Mouse (Mus musculus) induced T-regulatory cell, adult 2 months (primary cell): ENCODE results near the gene Col5a1.

ENCODE experiments used
- DNase-seq: peaks from one replicate; pipeline ENCODE4 v3.0.0-alpha.2; 2012; ENCODE audit warnings: low read depth

The Col5a1 gene

DNA sequence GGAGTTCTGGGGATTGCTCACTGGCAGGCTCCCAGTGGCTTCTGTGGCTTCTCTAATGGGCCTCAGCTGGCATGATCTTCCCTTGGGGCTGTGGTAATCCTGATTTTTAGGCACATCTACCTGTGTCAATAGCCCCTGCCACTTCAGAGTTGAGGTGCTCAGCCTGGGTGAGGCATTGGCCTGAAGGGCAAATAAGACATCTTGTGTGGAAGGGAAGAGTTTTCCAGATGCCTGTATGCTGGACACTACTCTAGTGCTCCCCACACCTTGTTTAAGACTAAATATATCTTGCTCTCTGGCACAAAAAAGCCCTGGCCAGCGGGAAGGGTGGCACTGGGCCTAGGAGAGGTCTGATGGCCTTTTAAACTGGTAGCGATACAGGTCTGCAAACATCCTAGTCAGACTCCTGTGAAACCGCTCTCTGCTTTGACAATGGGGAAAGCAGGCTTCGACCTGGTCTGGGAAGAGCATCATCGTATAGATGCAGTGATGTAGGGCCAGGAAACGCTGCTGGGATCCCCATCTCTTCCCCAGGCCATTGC is 33.2 kb downstream of the Col5a1 start:
- DNase-seq: no peak

DNA sequence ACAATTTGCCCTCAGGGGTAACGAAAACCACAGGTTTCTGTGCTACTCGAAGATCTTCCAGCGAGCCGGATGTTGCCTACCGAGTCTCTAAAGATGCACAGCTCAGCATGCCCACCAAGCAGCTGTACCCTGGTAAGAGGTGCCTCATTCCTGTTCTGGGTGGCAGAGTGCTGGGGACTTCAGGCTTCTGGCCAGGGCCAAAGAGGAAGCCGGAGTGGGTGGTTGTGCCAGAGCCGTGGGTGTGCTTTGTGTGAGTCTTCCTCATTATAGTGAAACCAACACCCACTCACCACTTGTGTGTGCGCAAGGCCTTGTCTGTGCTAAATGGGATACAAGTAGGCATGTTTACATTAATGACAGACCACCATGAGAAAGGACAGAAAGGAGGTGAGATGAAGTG is 35.8 kb downstream of the Col5a1 start:
- DNase-seq: no peak

DNA sequence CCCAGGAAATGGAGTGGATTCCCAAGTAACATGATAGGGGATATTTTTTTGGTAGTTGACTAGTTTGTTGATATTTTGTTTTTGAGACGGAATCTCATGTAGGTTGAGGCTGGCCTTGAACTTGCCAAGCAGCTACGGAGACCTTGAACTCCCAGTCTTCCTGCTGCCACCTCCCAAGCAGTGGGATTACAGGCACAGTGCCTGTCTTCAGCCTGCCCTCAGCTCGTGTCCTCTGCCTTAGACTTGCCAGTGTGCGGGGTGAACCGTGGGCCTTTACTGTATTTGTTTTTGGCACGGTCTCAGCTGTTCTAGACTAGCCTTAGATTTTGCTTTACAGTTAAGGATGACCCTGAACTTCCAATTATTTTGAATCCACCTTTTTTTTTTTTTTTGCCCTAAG is 37.5 kb downstream of the Col5a1 start:
- DNase-seq: no peak

DNA sequence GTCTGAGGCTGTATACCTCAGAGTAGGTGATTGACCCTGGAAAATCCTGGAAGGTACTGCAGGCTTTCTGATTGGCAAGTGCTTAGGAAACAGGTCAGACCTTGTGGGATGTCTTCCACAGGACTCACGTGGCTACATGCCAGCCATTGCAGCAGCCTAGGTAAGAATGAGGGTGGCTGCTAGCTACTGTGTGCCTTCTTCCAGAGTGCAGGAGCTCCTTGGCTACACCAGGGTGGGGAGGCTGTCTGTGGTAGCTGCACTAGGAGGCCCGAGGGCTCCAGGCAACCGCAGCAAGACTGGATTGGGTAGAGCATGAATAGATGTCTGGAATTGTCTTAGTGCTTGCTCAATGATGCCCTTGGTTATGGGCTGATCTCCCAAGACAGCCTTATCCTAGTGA is 38.2 kb downstream of the Col5a1 start:
- no peak for DNase-seq

DNA sequence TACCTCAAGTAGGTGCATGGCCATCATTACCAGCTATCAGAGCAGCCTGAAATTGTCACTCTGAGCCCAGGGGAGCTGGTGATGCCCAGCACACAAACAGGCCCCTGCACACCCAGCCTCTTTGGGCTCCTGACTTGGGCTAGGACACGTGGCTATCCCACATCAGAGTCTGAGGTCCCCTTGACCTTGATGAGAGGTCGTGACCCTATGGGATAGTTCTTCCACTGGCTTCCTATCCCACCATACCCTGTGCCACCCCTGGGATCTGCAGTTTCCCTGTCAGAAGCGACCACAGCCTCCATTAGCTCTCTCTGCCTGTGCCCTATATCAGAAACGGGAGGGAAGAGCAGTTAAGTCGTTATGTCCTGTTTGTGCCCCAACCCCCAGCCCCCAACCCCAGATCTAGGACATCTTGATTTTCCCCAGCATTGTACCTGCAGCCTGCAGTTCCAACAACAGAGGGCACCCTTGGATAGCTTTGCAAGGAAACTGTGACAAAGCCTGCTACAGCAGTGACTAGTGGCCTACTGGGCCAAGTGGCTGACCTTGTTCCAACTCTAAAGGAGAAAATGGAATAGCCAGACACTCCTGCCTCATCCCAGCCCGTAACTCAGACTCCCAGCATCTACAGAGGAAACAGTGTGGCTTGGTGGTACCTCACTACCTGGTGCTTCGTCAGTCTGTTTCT is 40.4 kb downstream of the Col5a1 start:
- DNase-seq: no peak

DNA sequence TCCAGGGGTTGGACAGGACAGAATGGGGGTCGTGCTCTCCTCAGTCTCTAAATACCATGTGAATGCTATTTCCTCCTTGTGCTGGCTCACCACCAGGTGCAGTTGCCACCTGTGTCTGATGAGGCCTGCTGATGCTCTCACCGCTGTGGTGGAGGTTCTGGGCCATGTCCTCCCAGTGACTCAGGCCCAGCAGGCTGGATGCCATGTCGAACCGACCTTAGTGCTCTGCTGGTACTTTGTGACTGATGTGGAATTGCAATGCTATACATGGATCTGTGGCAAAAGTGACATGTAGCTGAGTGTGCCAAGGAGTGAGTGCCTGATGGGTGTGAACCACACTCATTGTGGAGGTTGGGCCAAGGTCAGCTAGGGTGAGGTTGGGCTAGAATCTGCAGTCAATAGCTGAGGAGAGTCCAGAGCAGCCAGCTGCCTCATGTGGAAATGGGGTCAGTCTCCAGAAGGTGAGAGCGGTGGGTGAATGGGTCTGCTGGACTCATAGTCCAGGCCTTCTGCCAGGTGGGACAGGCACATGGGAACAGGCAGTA is 44.3 kb downstream of the Col5a1 start:
- no peak for DNase-seq

DNA sequence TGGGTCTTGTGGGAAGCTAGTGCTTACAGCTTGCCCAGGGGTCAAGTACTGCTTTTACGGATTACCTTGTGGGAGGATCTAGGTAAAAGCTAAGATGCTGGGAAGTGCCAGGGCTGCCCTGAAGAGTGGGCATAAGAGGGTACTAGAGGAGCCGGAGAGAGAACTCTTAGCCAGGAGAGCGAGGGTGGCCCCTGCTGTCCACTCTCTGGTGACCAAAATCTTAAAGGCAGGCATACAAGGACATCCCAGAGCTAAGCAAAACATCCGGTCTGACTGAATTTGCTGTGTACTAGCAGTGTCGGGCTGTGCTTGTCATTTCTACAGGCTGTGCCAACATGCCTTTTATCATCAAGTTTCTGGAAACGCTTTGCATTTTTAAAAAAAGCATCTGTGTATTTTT is 44.9 kb downstream of the Col5a1 start:
- no peak for DNase-seq

DNA sequence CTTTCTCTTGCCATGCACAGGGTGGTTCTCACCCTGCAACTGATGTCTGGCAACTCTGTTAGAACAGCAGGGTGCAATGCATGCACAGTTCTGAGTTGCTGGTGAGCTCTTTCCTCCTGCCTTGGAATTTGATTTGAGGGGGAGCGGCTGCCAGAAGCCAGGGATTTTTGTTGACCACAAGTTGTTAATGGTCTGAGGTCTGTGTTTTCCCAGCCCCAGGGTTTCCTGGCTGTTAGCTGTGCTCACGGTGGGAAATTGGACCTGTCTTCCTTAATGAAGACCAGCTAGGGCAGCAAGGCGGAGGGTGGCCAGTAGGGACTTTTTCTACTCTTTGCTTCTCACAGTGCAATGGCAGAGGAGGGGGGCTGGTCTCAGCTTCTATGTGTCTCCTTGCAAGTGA is 45.7 kb downstream of the Col5a1 start:
- DNase-seq: no peak

DNA sequence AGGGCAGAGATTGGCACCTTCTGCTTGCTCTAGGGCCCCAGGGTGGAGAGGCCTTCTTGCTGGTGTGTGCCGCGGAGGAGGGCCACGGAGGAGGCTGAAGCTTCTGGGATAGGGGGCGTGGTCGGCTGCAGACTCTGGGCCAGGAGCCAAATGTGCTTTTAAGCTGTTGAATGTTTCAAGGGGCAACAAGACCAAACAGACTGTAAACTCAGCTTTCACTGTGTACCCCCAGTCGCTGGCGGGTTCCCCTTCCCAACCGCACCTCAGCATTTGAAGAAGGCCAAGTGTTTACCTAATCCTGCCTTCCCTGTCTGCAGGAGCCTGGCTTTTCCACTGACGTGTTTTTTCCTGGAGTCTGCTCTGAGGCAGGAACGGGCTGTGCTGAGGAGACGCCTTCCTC is 48.0 kb downstream of the Col5a1 start:
- DNase-seq: no peak

DNA sequence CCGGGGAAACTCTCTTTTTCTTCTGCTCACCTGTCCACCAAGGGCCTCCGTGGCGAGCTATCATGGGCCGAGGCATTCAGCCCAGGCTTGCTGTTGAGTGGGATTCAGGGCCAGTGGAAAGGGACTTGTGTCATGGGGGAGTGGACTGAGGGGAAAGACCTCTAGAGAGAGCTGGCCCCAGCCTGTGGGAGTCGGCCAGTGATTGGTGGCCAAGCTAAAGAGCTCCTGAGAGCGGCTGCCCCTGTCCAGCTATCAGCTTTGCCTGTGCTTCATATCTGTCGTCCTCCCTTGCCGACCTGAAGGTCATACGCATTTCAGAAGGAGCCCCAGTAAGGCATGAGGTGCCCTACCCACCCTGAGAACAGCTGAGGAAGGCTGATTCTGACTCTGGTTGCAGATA is 48.6 kb downstream of the Col5a1 start:
- no peak for DNase-seq

DNA sequence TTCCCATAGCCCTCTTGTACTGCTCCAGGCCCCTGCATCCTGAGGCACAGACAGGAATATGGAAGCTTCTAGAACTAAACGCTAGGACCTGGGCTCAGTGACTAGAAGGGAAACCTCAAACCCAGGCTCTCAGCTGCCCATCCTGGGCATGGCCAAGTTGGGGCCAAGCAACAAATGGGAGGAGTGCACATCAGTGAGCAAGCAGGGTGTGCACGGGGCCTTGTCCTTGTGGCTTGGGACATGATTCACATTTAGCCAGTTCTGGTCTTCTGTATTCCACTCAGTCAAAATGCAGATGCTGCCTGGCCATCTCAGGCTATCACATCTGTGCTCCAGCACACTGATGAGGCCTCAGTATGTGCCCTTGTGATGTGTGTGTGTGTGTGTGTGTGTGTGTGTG is 49.2 kb downstream of the Col5a1 start:
- no peak for DNase-seq

DNA sequence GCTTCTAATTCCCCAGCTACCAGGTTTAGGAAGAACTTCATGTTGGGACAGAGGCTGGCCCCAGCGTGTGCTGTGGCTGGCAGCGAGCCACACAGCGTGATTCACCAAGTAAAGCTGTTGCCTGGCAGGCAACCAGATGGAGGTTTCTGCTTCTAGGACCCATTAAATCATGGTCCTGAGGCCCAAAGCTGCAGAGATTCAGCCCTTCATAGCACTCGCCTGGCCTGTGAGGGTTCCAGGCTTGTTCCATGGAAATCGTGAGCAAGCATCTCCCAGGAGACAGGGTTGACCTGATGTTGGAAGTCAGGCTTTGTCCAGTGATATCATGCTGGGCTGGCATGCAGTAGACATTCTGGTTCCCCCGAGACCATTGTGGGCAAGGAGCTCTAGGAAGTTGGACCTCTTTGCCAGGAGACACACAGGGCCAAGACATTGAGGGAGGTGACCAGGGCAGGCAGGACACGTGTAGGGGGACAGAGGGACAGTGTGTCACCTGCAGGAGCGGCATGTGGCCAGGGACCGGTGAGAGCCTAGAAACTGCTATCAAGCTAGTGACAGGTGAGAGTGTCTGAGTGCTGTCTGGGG is 50.5 kb downstream of the Col5a1 start:
- no peak for DNase-seq

DNA sequence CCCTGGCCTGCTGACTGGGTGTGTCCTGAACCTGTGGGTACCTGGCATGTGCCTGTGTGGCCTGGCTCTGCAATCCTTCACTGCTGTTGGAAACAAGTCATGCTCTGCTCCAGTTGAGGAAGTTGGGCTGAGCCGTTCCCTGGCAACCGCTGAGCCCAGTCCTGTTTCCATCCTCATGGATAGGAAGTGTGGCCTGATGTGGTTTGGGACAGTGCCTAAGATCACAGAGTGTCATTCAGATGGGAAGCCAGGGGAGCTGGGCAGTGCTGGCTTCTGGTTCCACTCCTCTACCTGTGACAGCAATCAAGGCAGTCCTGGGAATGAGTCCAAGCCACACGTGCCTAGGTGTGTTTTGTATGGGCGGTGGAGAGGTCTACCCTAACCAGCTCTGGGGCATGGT is 53.2 kb downstream of the Col5a1 start:
- no peak for DNase-seq

DNA sequence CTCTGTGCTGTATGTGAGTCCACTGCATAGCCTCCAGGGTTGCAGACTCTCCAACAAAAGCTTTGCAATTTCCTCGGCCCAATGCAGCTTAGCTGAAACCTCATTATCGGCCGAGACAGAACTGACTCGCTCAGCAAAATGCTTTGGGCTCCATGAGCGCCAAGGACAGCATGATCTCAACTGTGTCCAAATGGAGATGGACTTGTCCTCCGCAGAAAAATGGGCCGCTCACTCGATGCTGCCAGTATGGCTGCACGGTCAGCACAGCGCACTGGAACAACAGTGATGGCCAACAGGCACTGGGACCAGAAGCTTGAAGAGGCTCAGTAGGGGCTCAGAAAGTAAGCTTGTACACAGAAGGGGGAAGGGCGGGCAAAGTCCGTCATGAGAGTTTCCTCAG is 53.9 kb downstream of the Col5a1 start:
- DNase-seq: no peak

DNA sequence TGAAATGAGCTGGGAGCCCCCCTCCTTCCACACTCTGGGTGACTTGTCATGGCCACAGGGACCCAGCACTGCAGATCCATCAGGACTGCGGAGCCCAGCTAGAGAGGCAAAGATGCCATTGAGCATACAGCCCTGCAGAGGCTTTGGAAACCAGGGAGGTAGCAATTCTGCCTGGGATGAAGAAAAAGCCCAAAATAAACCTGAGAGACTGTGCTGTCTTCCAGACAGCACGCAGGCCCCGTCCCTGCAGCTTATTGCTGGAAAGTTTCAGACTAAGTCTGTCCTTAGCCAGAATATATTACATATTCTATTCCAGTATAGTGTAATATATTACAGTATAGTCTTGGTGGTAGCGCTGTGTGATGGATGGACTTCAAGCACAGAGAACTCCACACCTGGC is 61.0 kb downstream of the Col5a1 start:
- DNase-seq: no peak

DNA sequence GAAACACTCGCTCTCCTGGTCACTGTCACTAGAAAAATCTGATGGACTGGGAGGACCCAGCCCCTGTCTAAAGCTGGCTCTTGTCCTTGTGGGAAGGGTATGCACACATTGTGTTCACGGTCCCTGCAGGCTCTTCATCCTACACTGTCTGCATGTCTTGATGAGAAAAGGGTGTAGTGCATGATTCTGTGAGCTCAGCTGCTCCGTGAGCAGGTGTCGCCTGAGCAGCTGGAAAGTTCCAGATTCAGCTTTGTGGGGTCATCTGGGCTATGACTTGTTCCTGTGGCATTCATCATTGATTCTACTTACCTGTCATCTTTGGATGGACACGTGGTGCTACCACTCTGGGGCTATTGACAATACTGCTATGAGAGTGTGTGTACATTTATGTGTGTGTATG is 61.7 kb downstream of the Col5a1 start:
- no peak for DNase-seq

DNA sequence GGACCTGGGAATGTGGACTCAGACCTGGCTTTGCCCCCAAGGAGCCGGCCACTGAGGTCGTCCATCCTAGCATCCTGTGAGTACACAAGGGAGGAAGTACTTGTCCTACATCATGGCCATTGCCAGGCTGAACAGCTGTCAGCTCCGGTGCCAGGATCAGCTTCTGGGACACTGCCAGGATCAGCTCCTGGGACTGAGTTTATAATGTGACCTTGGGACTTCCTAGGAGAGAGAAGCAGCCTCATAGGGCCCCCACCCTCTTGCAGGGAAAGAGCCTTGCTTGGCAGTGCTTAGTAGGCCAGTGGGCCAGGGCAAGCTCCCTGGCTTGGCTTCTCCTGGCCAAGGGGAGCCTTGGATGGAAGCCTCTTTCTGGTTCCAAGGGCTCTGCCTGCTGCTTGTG is 67.6 kb downstream of the Col5a1 start:
- DNase-seq: no peak

DNA sequence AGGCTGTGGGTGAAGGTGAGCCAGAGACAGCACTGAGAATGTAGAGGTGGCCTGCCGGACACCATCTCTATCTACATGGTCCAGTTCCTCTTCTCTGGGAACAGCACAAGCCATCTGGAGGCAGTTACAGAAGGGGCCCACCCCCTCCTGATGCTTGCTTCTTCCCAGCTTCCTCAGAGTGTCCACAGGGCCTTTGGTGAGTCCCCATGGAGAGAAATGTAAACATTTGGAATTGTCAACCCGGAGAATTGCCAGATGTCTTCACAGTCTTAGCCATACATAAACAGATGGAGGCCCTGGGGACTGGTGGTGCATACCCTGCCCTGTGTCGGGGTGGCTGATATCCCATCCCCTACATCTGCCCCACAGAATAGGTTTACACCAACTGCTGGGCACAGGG is 68.7 kb downstream of the Col5a1 start:
- no peak for DNase-seq

DNA sequence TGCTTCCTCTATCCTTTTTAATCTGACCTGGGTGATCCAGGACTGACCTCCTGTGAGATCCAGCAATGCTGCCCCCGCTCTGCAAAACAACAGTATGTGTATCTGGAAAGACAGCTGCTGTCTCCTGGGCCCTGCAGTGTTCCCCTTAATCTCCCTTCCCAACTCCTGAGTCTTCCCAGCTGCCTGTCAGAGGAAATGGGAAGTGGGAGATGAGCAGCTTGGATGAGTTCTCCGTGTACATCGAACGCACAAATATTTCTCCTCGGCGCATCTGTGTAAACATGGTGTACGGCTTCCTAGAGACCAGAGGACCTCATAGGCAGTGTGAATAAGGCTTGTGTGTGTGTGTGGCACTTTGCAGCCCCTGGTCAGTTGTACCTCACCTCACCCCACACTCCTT is 70.5 kb downstream of the Col5a1 start:
- no peak for DNase-seq

DNA sequence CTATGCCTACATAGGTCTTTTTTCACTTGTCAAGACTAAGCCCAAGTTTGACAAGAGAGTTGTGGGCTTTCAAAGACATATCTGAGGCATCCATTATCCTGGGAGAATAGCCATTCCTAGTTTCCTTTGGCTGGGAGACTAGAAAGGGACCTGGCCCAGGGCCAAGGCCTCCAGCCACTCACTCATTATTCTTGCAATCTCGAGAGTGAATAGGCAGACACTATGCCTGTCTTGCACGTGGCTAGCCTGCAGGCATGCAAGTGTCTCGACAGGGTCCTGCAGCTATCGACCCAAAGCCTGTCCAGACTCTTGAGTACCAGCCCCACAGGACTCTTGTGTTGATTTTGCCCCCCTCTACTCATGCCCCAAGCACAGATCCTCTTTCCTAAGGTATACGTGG is 71.0 kb downstream of the Col5a1 start:
- no peak for DNase-seq

DNA sequence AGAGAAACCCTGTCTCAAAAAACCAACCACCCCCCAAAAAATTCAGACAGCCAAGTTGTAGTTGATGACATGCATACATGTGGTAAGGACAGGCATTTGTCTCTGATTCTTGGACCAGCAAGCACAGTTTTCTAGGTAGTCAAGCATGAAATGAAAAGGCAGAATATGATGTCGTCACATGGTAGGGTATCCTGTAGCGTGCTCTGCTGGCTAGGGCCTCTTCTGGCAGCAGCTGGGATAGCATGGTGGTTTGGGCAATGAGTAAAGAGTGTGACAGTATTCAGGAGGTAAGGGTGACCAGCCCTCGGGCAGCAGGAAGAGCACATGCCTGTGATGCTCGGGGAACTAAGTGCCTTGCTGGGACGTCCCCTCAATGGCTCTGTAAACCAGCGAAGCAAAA is 73.0 kb downstream of the Col5a1 start:
- no peak for DNase-seq

DNA sequence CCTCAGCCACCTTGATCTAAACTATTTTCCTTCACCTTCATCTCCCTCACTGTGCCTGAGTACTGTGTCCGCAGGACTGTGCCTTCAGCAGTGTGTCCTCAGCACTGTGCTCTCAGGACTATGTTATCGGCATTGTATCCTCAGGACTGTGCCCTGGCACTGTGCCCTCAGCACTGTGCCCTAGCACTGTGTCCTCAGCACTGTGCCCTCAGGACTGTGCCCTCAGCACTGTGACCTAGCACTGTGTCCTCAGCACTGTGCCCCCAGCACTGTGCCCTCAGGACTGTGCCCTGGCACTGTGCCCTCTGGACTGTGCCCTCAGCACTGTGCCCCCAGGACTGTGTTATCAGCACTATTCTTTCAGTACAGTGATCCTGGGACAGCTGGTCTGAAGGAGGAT is 75.0 kb downstream of the Col5a1 start:
- no peak for DNase-seq

DNA sequence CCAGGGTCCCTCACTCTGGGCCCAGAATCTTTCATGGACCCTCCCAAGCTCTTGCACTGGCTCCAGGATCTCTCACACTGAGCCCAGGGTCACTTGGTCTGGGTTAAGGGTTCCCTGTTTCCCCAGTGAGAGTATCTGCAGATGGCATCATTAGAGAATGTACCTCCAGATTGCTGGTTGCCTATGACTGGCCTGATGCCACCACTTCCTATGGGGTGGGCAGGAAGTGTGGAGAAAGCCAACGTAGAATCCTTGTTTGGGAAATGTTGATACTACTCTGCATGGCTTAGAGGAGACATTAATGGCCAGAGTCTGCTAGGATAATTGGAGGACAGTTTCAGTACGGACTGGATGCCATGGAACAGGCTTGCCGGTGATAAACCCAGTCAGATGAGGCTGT is 76.2 kb downstream of the Col5a1 start:
- no peak for DNase-seq

DNA sequence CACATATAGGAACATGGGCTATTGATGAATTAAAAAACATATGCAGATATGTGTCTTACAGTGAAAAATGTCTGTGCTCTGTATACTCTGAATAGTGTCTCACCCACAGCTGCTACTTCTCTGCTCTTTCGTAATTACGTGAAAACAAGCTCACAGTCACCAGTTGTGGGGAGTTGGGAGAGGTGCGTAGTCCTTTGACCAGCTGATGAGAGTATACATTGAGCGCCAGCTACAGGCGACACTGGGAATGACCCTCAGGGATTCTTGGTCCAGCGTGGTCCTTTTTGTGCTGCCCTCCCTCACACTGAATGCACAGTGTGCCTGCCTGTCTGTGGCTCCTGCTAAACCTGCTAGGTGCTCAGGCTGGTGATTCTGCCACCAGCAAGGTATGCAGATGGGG is 82.9 kb downstream of the Col5a1 start:
- DNase-seq: peak; percentile 2
